Mouse (Mus musculus): Measurements from ENCODE around the gene Gtf2f1. TPM values are rescaled to one million over a fixed set of nuclear protein-coding genes. Genes with fewer than 3 reads are reported as not detected.

Gene Gtf2f1
- polyA plus RNA-seq, 1 experiment: 43.5 TPM

DNA sequence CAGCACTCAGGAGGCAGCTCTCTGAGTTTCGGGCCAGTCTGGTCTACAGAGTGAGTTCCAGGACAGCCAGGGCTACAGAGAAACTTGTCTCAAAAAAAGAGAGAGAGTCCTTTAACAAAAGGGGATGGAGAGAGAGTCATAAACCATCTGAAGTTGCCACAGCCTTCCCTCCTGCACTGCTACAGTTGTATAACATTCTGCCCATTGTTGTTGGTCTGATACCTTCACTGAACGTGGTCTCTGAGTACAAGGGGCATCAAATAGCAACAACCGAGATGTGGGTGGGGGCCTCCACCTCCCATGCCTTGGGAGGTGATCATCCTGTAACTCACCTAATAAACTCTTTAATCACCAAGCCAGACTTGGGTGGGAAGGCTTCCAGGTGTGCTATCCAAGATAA is 25.4 kb downstream of the Gtf2f1 start:
- Histone ChIP-seq H3K27me3 (ENCODE audit: control insufficient read depth, insufficient read depth, low read length) (no peaks in the 10 kb centered on the region), H3K4me1 (ENCODE audit: control insufficient read depth, insufficient read depth, insufficient read length, low read length) (peaks cover 21% of the 10 kb centered on the region), H3K4me3 (ENCODE audit: low read depth, low read length) (no peak overlapping the region), H3K27ac (ENCODE audit: insufficient read depth, low read depth, low read length) (no peak overlapping the region), H3K36me3 (ENCODE audit: control insufficient read depth, insufficient read depth, low read length) (no peaks in the 10 kb centered on the region)
- TF ChIP-seq CTCF (IDR thresholded peaks at IDR 0.05; ENCODE audit: extremely low read depth, insufficient read length, insufficient replicate concordance, low read depth, low read length): no peak
- no peak for TF ChIP-seq POLR2A (IDR thresholded peaks at IDR 0.05; ENCODE audit: low read depth, low read length)
- WGBS: 61% methylated on average over 3 of the region's 3 CpGs

DNA sequence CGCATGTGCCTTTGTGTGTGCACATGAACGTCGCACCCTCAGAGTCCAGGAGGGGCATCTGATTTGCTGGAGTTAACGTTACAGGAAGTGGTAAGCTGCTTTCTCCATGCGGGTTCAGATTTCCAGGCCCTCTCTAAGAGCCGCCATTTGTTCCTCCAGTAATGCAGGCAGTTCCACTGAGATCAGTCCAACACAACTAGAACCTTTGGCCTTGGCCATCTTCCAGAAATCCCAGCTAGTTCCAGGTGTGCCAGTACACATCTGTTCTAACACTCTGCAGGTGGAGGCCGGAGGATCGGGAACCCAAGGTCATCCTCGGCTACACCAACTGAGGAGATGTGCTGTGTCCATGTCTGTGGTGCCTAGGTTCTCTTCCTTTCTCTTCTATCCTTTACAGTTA is 26.2 kb downstream of the Gtf2f1 start:
- peak overlapping the region; percentile 76 for H3K27ac ChIP-seq (ENCODE audit: insufficient read depth, low read depth, low read length)
- H3K27me3 ChIP-seq (ENCODE audit: control insufficient read depth, insufficient read depth, low read length): no peaks in the 10 kb centered on the region
- 37% methylated on average over 9 of the region's 9 CpGs for WGBS
- peaks cover 27% of the 10 kb centered on the region for H3K4me1 ChIP-seq (ENCODE audit: control insufficient read depth, insufficient read depth, insufficient read length, low read length)
- H3K36me3 ChIP-seq (ENCODE audit: control insufficient read depth, insufficient read depth, low read length): no peaks in the 10 kb centered on the region
- no peak overlapping the region for H3K4me3 ChIP-seq (ENCODE audit: low read depth, low read length)
- TF ChIP-seq CTCF (IDR thresholded peaks at IDR 0.05; ENCODE audit: extremely low read depth, insufficient read length, insufficient replicate concordance, low read depth, low read length): no peak
- TF ChIP-seq POLR2A (IDR thresholded peaks at IDR 0.05; ENCODE audit: low read depth, low read length): no peak

GRCm38 (mm10) chr17:56982013-56982412 is 29.1 kb downstream of the Gtf2f1 start, which contains the start of gene Acer1:
Gene Acer1 (minus strand): TSS chr17:56982126.
- no peak for TF ChIP-seq CTCF (IDR thresholded peaks at IDR 0.05; ENCODE audit: extremely low read depth, insufficient read length, insufficient replicate concordance, low read depth, low read length)
- TF ChIP-seq POLR2A (IDR thresholded peaks at IDR 0.05; ENCODE audit: low read depth, low read length): peak; percentile 12; the same call in 1 of the 2 replicates
- peak within 1 kb of the TSS; percentile 96 for H3K27ac ChIP-seq (ENCODE audit: insufficient read depth, low read depth, low read length)
- peak within 1 kb of the TSS; percentile 59 for H3K4me3 ChIP-seq (ENCODE audit: low read depth, low read length)
- H3K36me3 ChIP-seq (ENCODE audit: control insufficient read depth, insufficient read depth, low read length): no peaks in the 10 kb centered on the region
- peaks cover 43% of the 10 kb centered on the region for H3K4me1 ChIP-seq (ENCODE audit: control insufficient read depth, insufficient read depth, insufficient read length, low read length)
- WGBS: 29% methylated on average over 5 of the region's 5 CpGs
- no peaks in the 10 kb centered on the region for H3K27me3 ChIP-seq (ENCODE audit: control insufficient read depth, insufficient read depth, low read length)

- WGBS: 31% methylated on average over 7 of the region's 7 CpGs
- peaks cover 49% of the 10 kb centered on the region for H3K4me1 ChIP-seq (ENCODE audit: control insufficient read depth, insufficient read depth, insufficient read length, low read length)
- no peaks in the 10 kb centered on the region for H3K36me3 ChIP-seq (ENCODE audit: control insufficient read depth, insufficient read depth, low read length)
- TF ChIP-seq CTCF (IDR thresholded peaks at IDR 0.05; ENCODE audit: extremely low read depth, insufficient read length, insufficient replicate concordance, low read depth, low read length): no peak
- TF ChIP-seq POLR2A (IDR thresholded peaks at IDR 0.05; ENCODE audit: low read depth, low read length): peak; percentile 74; the same call in 1 of the 2 replicates
- H3K27me3 ChIP-seq (ENCODE audit: control insufficient read depth, insufficient read depth, low read length): no peaks in the 10 kb centered on the region
- H3K27ac ChIP-seq (ENCODE audit: insufficient read depth, low read depth, low read length): peak overlapping the region; percentile 96
- peak overlapping the region; percentile 52 for H3K4me3 ChIP-seq (ENCODE audit: low read depth, low read length)
Observed at GRCm38 (mm10) chr17:56981049-56981448, 30.0 kb downstream of the Gtf2f1 start.

DNA sequence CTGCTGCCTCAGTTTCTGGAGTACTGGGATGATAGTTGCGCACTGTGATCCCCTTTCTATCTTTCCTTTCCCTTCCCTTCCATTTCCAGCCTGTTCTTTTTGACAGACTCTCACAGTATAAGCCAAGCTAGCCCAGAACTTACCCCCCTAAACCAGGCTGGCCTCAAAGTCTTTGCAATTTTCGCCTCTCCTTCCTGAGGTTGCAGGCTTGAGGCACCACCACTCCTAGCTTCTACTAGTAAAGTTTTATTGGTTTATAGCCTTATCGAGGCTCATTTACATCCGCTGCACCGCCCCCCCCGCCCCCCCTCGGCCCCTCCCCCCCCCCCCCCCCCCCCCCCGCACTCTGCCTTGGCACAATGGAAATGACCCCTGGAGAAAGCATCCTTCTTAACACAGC is 31.6 kb downstream of the Gtf2f1 start:
- Histone ChIP-seq H3K27ac (ENCODE audit: insufficient read depth, low read depth, low read length) (peak overlapping the region; percentile 86), H3K27me3 (ENCODE audit: control insufficient read depth, insufficient read depth, low read length) (no peaks in the 10 kb centered on the region), H3K36me3 (ENCODE audit: control insufficient read depth, insufficient read depth, low read length) (no peaks in the 10 kb centered on the region), H3K4me3 (ENCODE audit: low read depth, low read length) (peak overlapping the region; percentile 9; the same call in 1 of the 2 replicates), H3K4me1 (ENCODE audit: control insufficient read depth, insufficient read depth, insufficient read length, low read length) (peaks cover 53% of the 10 kb centered on the region)
- TF ChIP-seq CTCF (IDR thresholded peaks at IDR 0.05; ENCODE audit: extremely low read depth, insufficient read length, insufficient replicate concordance, low read depth, low read length) (no peak), POLR2A (IDR thresholded peaks at IDR 0.05; ENCODE audit: low read depth, low read length) (no peak)
- 11% methylated on average over 7 of the region's 8 CpGs for WGBS

DNA sequence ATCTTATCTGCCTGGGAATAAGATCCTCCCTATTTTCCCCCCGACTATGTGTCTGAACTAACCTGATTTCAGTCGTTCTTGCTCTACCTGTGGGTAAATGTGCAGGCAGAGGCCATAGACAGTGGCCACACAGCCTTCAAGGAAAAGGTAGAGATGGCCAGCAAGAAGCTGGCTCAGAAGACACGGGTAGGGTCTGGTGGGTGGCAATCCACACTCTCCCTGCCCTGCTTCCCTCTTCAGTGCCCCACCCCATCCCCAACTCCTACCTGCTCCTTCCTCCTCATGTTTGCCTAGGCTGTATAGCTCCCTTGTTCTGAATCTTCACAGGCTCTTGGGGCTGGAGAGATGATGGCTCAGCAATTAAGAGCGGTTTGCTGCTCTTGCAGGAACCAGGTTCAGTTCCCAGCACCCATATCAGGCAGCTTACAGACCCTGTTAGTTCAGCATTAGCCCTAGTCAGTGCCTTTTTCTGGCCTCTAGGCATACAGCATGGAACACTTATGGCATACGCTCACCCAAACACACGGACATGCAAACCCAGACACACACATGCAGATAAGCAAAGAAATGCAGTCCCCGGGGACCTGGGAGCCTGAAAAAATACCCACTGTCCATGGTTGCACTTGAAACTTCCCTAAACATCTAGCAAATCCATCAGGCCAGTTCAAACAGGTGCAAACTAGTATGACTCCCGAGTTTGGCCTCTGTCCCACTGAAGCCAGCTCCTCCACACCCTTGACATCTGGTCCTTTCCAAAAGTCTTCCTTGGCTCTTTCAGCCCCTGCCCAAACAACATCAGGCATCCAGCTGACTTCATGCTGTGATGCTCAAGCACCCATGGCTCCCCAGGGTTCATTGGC is 34.3 kb downstream of the Gtf2f1 start:
- Histone ChIP-seq H3K27ac (ENCODE audit: insufficient read depth, low read depth, low read length) (peak overlapping the region; percentile 73), H3K36me3 (ENCODE audit: control insufficient read depth, insufficient read depth, low read length) (no peaks in the 10 kb centered on the region), H3K4me3 (ENCODE audit: low read depth, low read length) (no peak overlapping the region), H3K27me3 (ENCODE audit: control insufficient read depth, insufficient read depth, low read length) (no peaks in the 10 kb centered on the region), H3K4me1 (ENCODE audit: control insufficient read depth, insufficient read depth, insufficient read length, low read length) (peaks cover 40% of the 10 kb centered on the region)
- TF ChIP-seq CTCF (IDR thresholded peaks at IDR 0.05; ENCODE audit: extremely low read depth, insufficient read length, insufficient replicate concordance, low read depth, low read length) (no peak), POLR2A (IDR thresholded peaks at IDR 0.05; ENCODE audit: low read depth, low read length) (no peak)
- 36% methylated on average over 8 of the region's 8 CpGs for WGBS

- H3K27me3 ChIP-seq (ENCODE audit: control insufficient read depth, insufficient read depth, low read length): no peaks in the 10 kb centered on the region
- 64% methylated on average over 3 of the region's 3 CpGs for WGBS
- H3K27ac ChIP-seq (ENCODE audit: insufficient read depth, low read depth, low read length): peak overlapping the region; percentile 40; the same call in 1 of the 2 replicates
- H3K36me3 ChIP-seq (ENCODE audit: control insufficient read depth, insufficient read depth, low read length): no peaks in the 10 kb centered on the region
- TF ChIP-seq CTCF (IDR thresholded peaks at IDR 0.05; ENCODE audit: extremely low read depth, insufficient read length, insufficient replicate concordance, low read depth, low read length) (no peak), POLR2A (IDR thresholded peaks at IDR 0.05; ENCODE audit: low read depth, low read length) (no peak)
- peaks cover 42% of the 10 kb centered on the region for H3K4me1 ChIP-seq (ENCODE audit: control insufficient read depth, insufficient read depth, insufficient read length, low read length)
- H3K4me3 ChIP-seq (ENCODE audit: low read depth, low read length): no peak overlapping the region
Observed at GRCm38 (mm10) chr17:56975391-56975790, 35.7 kb downstream of the Gtf2f1 start.

Data from small intestine, adult 2 months (tissue).